ENCODE assay signal across 8 mouse cellular contexts in the genomic region with DNA sequence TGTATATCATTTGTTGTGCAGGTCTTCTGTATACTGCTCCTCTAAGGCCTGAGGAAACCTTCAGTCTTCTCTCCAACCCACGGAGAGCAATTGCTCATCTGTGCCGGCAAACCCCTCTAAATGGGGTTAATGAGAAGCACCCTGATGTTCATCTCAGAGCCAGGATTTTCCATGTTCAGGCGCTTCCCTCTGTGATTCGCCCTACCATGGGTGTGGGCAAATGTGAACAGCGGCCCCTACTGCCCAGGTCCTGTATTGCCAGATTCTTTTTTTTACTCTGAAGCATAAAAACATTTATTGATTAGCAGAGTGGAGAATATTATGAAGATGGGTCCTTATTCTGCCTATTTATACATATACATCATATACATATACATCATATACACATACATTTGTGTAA.
A peak's percentile ranks its signal among the peaks of the same experiment; 100 is the strongest.
DNase-seq lines count a peak whose midpoint lies in the region; ATAC-seq and TF ChIP-seq lines count a peak whose summit lies in the region.

No protein-coding gene starts in this region.

- TF ChIP-seq EP300 in heart, postnatal 0 days (IDR thresholded peaks at IDR 0.05; ENCODE audit: low read depth), result no peak

- no peaks in the 10 kb centered on the region for H3K27me3 ChIP-seq in heart, postnatal 0 days (ENCODE audit: control insufficient read depth, insufficient read depth, low read length)
- H3K27me3 ChIP-seq in heart, embryonic 10.5 days (ENCODE audit: insufficient read depth, poor library complexity, severe bottlenecking), result no peaks in the 10 kb centered on the region
- no peaks in the 10 kb centered on the region for H3K27me3 ChIP-seq in lung, embryonic 14.5 days (ENCODE audit: insufficient read depth, low read length)

- H3K27ac ChIP-seq in heart, postnatal 0 days (ENCODE audit: low read depth), result no peak overlapping the region
- H3K27ac ChIP-seq in heart, embryonic 10.5 days, result no peak overlapping the region
- no peak overlapping the region for H3K27ac ChIP-seq in lung, embryonic 14.5 days (ENCODE audit: low read depth)

- ATAC-seq in heart, postnatal 0 days (ENCODE audit: insufficient read depth, low read depth), result no peak
- peak; percentile 62; a peak in 1 of 4 replicates for ATAC-seq in hematopoietic stem cell, adult 5-6 weeks (replicated peaks in 1 of 2; ENCODE audit: insufficient read depth in 1 of 2, low FRiP score in 2 of 2, low TSS enrichment in 1 of 2, low read depth in 1 of 2, poor library complexity in 2 of 2, severe bottlenecking in 2 of 2)
- no peak for ATAC-seq in lung, embryonic 14.5 days (ENCODE audit: insufficient read depth)

- no peak overlapping the region for H3K4me2 ChIP-seq in heart, postnatal 0 days (ENCODE audit: low read depth, low read length)
- H3K4me2 ChIP-seq in lung, embryonic 14.5 days, result no peak overlapping the region

- no peaks in the 10 kb centered on the region for H3K9me3 ChIP-seq in heart, postnatal 0 days (replicated peaks; ENCODE audit: control insufficient read depth, low read length)
- H3K9me3 ChIP-seq in heart, embryonic 10.5 days, result no peaks in the 10 kb centered on the region
- H3K9me3 ChIP-seq in lung, embryonic 14.5 days (ENCODE audit: low read depth, low read length), result no peaks in the 10 kb centered on the region

- 32% methylated on average over 5 of the region's 5 CpGs for WGBS in heart, postnatal 0 days
- 37% methylated on average over 5 of the region's 5 CpGs for WGBS in heart, embryonic 10.5 days
- WGBS in lung, embryonic 14.5 days, result 38% methylated on average over 5 of the region's 5 CpGs

- no peaks in the 10 kb centered on the region for H3K36me3 ChIP-seq in heart, postnatal 0 days (replicated peaks; ENCODE audit: control insufficient read depth, insufficient read depth, low read length)
- H3K36me3 ChIP-seq in heart, embryonic 10.5 days, result no peaks in the 10 kb centered on the region
- no peaks in the 10 kb centered on the region for H3K36me3 ChIP-seq in lung, embryonic 14.5 days (ENCODE audit: insufficient read depth)

- no peak overlapping the region for H3K9ac ChIP-seq in heart, postnatal 0 days (replicated peaks; ENCODE audit: low read depth, low read length)
- no peak overlapping the region for H3K9ac ChIP-seq in lung, embryonic 14.5 days

- no peak overlapping the region for H3K4me3 ChIP-seq in heart, postnatal 0 days (ENCODE audit: low read depth, low read length)
- no peak overlapping the region for H3K4me3 ChIP-seq in heart, embryonic 10.5 days
- no peak overlapping the region for H3K4me3 ChIP-seq in lung, embryonic 14.5 days (ENCODE audit: low read depth, low read length)

- no peaks in the 10 kb centered on the region for H3K4me1 ChIP-seq in heart, postnatal 0 days (ENCODE audit: control insufficient read depth, insufficient read depth)
- no peaks in the 10 kb centered on the region for H3K4me1 ChIP-seq in heart, embryonic 10.5 days
- H3K4me1 ChIP-seq in lung, embryonic 14.5 days (ENCODE audit: insufficient read depth), result no peaks in the 10 kb centered on the region

- peak; percentile 68 for TF ChIP-seq CTCF in heart, postnatal 0 days (IDR thresholded peaks at IDR 0.05; ENCODE audit: low read depth)
- peak; percentile 62 for TF ChIP-seq CTCF in lung, embryonic 14.5 days (IDR thresholded peaks at IDR 0.05; ENCODE audit: low read depth)

- DNase-seq in heart, postnatal 0 days (ENCODE audit: low spot score), result no peak
- DNase-seq in heart, embryonic 10.5 days (ENCODE audit: low spot score), result no peak
- peak; percentile 7 to 25 for DNase-seq in urinary bladder, postnatal 36 days (ENCODE audit: low spot score in 2 of 2)
- DNase-seq in urinary bladder, postnatal 4 days (ENCODE audit: low spot score in 2 of 2), result no peak
- peak; percentile 78 to 79 for DNase-seq in cerebellum, postnatal 14 days
- DNase-seq in lung, embryonic 14.5 days, result peak; percentile 39
- DNase-seq in thymus, postnatal 14 days, result peak; percentile 38

Comparison
In these comparisons a context has a peak if more than half of its experiments do, and no peak if none do; other contexts are left out.
1. DNase-seq: peak in urinary bladder, postnatal 36 days (2 of 2), cerebellum, postnatal 14 days (2 of 2), lung, embryonic 14.5 days (single experiment) and thymus, postnatal 14 days (single experiment); none in heart, postnatal 0 days (single experiment), heart, embryonic 10.5 days (single experiment) and urinary bladder, postnatal 4 days (0 of 2).
2. ATAC-seq: peak in hematopoietic stem cell, adult 5-6 weeks (2 of 2); none in heart, postnatal 0 days (single experiment) and lung, embryonic 14.5 days (single experiment).